Mouse (Mus musculus) lung, adult 2 months (tissue): ENCODE data around the gene Cyp8b1. TPM values are rescaled to one million over a fixed set of nuclear protein-coding genes. Genes with fewer than 3 reads are reported as not detected.

Source experiments
- DNase-seq: peaks from one replicate; pipeline ENCODE4 v3.0.0; 2022
- H3K4me1 ChIP-seq: fragments of 200-500 bp; 2 replicates; pipeline ENCODE4 v1.6.1; 2011; ENCODE audit warnings: low read length; ENCODE audit not compliant: control insufficient read depth, insufficient read depth
- H3K4me3 ChIP-seq: fragments of 200-500 bp; replicated peaks from 2 replicates; pipeline ENCODE3; 2011; ENCODE audit warnings: low read depth, mild to moderate bottlenecking, control low read depth, low read length; ENCODE audit errors: extremely low read depth
- CTCF ChIP-seq: fragments of 200-500 bp; IDR thresholded peaks from 2 replicates; pipeline ENCODE4 v1.5.1; 2011; ENCODE audit warnings: mild to moderate bottlenecking, low read length, control low read depth; ENCODE audit not compliant: insufficient read depth
- POLR2A ChIP-seq: fragments of 200-500 bp; IDR thresholded peaks from 2 replicates; pipeline ENCODE4 v1.6.1; 2011; ENCODE audit warnings: low read depth, mild to moderate bottlenecking, control low read depth, low read length, borderline replicate concordance; ENCODE audit errors: extremely low read depth
- WGBS: fragments of 180-500 bp; shearing (Covaris S2); methylation state at CpG from one replicate; pipeline ENCODE4 v1.1.7; 2018; 5-methylcytosine and 5-hydroxymethylcytosine counted together
- polyA plus RNA-seq: library from polyadenylated mRNA; depleted of rRNA; stranded (reverse); fragments of >200 nt; gene quantifications from 2 replicates; pipeline ENCODE4 v1.2.3, GENCODE M21; 2012

The Cyp8b1 gene
- polyA plus RNA-seq, 1 experiment: 0.90 TPM

DNA sequence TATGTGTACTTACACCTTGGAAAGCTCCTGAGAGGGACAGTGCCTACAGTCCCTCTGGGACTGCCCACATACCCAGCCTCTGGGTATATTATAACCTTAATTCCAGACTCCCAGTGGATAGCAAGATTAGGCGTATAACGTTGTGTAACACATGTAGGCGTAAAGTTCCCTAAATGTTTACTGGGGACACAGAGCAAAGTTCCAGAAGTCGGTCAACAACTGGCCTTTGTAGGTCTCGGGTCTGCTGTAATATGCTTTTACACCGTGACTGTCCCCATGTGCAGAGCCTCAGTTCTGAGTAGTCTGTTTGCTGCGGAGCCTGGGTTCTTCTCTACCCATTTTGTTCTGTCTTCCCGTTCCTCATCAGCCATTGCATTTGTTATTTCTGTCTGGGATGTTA lies 7.3 kb upstream of the Cyp8b1 start:
- 79% methylated on average over 8 of the region's 8 CpGs for WGBS
- no peak for TF ChIP-seq POLR2A
- TF ChIP-seq CTCF: no peak
- Histone ChIP-seq H3K4me1 (no peaks in the 10 kb centered on the region), H3K4me3 (no peak overlapping the region)
- DNase-seq: no peak

- TF ChIP-seq POLR2A (no peak), CTCF (no peak)
- 65% methylated on average over 10 of the region's 10 CpGs for WGBS
- H3K4me3 ChIP-seq: no peak overlapping the region
- no peaks in the 10 kb centered on the region for H3K4me1 ChIP-seq
- DNase-seq: no peak
Measured at GRCm38 (mm10) chr9:121919027-121919501, 3.0 kb upstream of the Cyp8b1 start.

- DNase-seq: no peak
- Histone ChIP-seq H3K4me1 (no peaks in the 10 kb centered on the region), H3K4me3 (no peak overlapping the region)
- whole genome bisulfite sequencing: 84% methylated on average over 10 of the region's 10 CpGs
- TF ChIP-seq POLR2A: no peak
- TF ChIP-seq CTCF: no peak
Measured at GRCm38 (mm10) chr9:121915056-121915455, 1.0 kb downstream of the Cyp8b1 start.

GRCm38 (mm10) chr9:121914226-121914757 lies 1.8 kb downstream of the Cyp8b1 start:
- 73% methylated on average over 8 of the region's 8 CpGs for WGBS
- TF ChIP-seq POLR2A (no peak), CTCF (no peak)
- H3K4me3 ChIP-seq: no peak overlapping the region
- no peaks in the 10 kb centered on the region for H3K4me1 ChIP-seq
- no peak for DNase-seq

DNA sequence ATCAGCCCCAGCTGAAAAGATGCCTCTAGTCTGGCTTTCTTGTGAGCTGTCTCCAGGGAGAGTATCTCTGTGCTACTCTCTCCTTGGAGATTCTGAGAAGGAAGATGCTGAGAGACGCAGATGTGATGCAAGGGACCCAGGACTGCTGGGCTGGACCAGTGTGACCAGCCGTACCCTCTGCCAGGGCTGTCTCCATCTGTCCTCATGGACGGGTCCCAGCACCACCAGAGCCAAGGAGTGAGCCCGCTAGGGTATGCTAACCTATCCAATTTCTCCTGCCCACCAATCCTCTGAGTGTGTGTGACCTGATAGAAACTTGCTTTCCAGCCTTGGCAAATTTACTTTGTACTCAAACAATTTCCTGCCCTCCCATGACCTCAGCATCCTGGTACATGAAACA lies 3.3 kb downstream of the Cyp8b1 start:
- 82% methylated on average over 4 of the region's 4 CpGs for WGBS
- TF ChIP-seq POLR2A (no peak), CTCF (no peak)
- DNase-seq: no peak
- Histone ChIP-seq H3K4me1 (no peaks in the 10 kb centered on the region), H3K4me3 (no peak overlapping the region)

GRCm38 (mm10) chr9:121911196-121911595 lies 4.9 kb downstream of the Cyp8b1 start:
- no peak for DNase-seq
- WGBS: 83% methylated on average over 7 of the region's 7 CpGs
- Histone ChIP-seq H3K4me1 (no peaks in the 10 kb centered on the region), H3K4me3 (no peak overlapping the region)
- no peak for TF ChIP-seq POLR2A
- TF ChIP-seq CTCF: no peak

- Histone ChIP-seq H3K4me3 (no peak overlapping the region), H3K4me1 (no peaks in the 10 kb centered on the region; the same call in 1 of the 2 replicates)
- 63% methylated on average over 6 of the region's 6 CpGs for WGBS
- TF ChIP-seq CTCF: no peak
- TF ChIP-seq POLR2A: no peak
- no peak for DNase-seq
Measured at GRCm38 (mm10) chr9:121909635-121910034, 6.5 kb downstream of the Cyp8b1 start.

GRCm38 (mm10) chr9:121908321-121908720 lies 7.8 kb downstream of the Cyp8b1 start:
- TF ChIP-seq POLR2A: no peak
- no peak for TF ChIP-seq CTCF
- whole genome bisulfite sequencing: 91% methylated on average over 17 of the region's 17 CpGs
- H3K4me3 ChIP-seq: no peak overlapping the region
- DNase-seq: no peak
- H3K4me1 ChIP-seq: peaks cover 8% of the 10 kb centered on the region

GRCm38 (mm10) chr9:121907356-121908070 lies 8.6 kb downstream of the Cyp8b1 start:
- Histone ChIP-seq H3K4me1 (peaks cover 8% of the 10 kb centered on the region), H3K4me3 (no peak overlapping the region)
- no peak for DNase-seq
- WGBS: 76% methylated on average over 10 of the region's 10 CpGs
- TF ChIP-seq POLR2A: no peak
- TF ChIP-seq CTCF: no peak

- TF ChIP-seq CTCF (no peak), POLR2A (no peak)
- WGBS: 79% methylated on average over 5 of the region's 5 CpGs
- Histone ChIP-seq H3K4me3 (no peak overlapping the region), H3K4me1 (peaks cover 8% of the 10 kb centered on the region)
- no peak for DNase-seq
Measured at GRCm38 (mm10) chr9:121906456-121906855, 9.6 kb downstream of the Cyp8b1 start.
